Mouse (Mus musculus) E14TG2a.4 (cell line): ENCODE data around the gene Hnrnpl.

ENCODE experiments used
- CTCF ChIP-seq: conservative IDR thresholded peaks from 2 replicates; pipeline ENCODE4 v1.5.1; 2014; ENCODE audit warnings: low read length
- NANOG ChIP-seq: IDR thresholded peaks from 2 replicates; pipeline ENCODE4 v1.6.1; 2014; ENCODE audit warnings: borderline replicate concordance, low read length, mixed read lengths
- POU5F1 ChIP-seq: IDR thresholded peaks from 2 replicates; pipeline ENCODE4 v1.6.1; 2014; ENCODE audit warnings: low read length, borderline replicate concordance

DNA sequence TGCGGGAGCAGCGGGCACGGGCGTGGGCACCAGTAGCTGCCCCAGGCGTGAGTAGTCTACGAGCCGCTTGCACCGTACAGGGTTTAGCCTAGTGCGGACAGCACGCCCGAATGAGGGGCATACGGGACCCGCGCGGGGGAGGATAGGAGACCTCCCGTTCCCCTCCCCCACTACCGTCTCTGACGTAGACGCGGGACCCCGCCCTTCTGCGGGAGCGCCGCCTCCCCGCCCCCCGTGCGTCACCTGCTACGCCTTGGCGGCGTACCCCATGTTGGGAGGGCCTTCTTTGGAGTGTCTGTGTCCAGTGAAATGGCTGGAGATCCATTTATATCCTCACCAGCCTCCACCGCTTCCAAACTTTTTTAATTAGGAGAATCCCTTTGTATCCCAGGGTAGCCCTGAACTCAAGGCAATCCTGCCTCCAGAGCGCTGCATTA is 634 bp downstream of the Hnrnpl start:
- no peak for TF ChIP-seq CTCF
- TF ChIP-seq NANOG = no peak
- TF ChIP-seq POU5F1 = no peak
